Mouse (Mus musculus) megakaryocyte, embryonic 14.5 days (primary cell): ENCODE data around the gene G3bp1. TPM values are rescaled to one million over a fixed set of nuclear protein-coding genes. Genes with fewer than 3 reads are reported as not detected.

Experiments
- H3K27me3 ChIP-seq: replicated peaks from 2 replicates; pipeline ENCODE3; 2012; ENCODE audit warnings: inconsistent platforms
- H3K36me3 ChIP-seq: replicated peaks from 2 replicates; pipeline ENCODE3; 2012; ENCODE audit warnings: low read length, inconsistent platforms, mixed read lengths
- H3K4me1 ChIP-seq: 2 replicates; pipeline ENCODE4 v1.6.1; 2012; ENCODE audit warnings: inconsistent platforms
- H3K4me3 ChIP-seq: replicated peaks from 2 replicates; pipeline ENCODE3; 2012; ENCODE audit warnings: moderate library complexity, mild to moderate bottlenecking, inconsistent platforms
- H3K9me3 ChIP-seq: 2 replicates; pipeline ENCODE4 v1.6.1; 2012; ENCODE audit warnings: inconsistent platforms
- FLI1 ChIP-seq: IDR thresholded peaks from 2 replicates; pipeline ENCODE4 v1.6.1; 2012; ENCODE audit warnings: low read length, inconsistent platforms, mixed read lengths
- GATA1 ChIP-seq: IDR thresholded peaks from 3 replicates; pipeline ENCODE4 v1.6.1; 2012; ENCODE audit warnings: mixed read lengths, low read length, inconsistent platforms, borderline replicate concordance
- polyA plus RNA-seq: library from polyadenylated mRNA; stranded (reverse); fragments of >175 nt; gene quantifications from 2 replicates; pipeline ENCODE4 v1.2.3, GENCODE M21; 2012; ENCODE audit warnings: low replicate concordance; ENCODE audit not compliant: insufficient read depth

Gene G3bp1
- polyA plus RNA-seq, 1 experiment: 44.5 TPM

GRCm38 (mm10) chr11:55439718-55440117 lies 29.8 kb upstream of the G3bp1 start:
- H3K4me1 ChIP-seq: 0 out of 2 replicates have a peak, but pooled peaks cover 4% of the 10 kb centered on the region
- peaks cover 2% of the 10 kb centered on the region for H3K27me3 ChIP-seq
- TF ChIP-seq FLI1: no peak
- peaks cover 31% of the 10 kb centered on the region for H3K36me3 ChIP-seq
- no peak overlapping the region for H3K4me3 ChIP-seq
- H3K9me3 ChIP-seq: no peaks in the 10 kb centered on the region

DNA sequence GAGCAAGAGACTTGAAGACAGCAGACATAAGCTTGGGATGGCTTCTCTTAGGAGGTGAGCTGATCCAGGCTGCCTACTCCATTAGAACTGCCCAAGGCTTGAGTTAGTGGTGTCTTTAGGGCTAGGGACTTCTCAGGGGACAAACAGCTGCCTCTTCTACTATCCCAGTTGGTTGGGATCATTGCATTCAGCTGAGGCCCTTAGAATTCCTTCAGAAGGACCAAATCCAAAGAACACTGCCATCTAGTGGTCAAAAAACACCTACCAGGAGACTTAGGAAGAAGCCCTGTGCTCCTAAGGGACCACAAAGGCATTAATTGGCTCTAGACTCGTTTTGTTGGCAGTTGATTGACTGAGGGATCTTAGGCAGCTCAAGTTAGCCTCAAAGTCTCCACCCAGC lies 24.7 kb upstream of the G3bp1 start:
- Histone ChIP-seq H3K27me3 (no peaks in the 10 kb centered on the region), H3K9me3 (no peaks in the 10 kb centered on the region), H3K36me3 (peaks cover 75% of the 10 kb centered on the region), H3K4me3 (no peak overlapping the region), H3K4me1 (peaks cover 18% of the 10 kb centered on the region)
- TF ChIP-seq FLI1: no peak
- no peak for TF ChIP-seq GATA1

GRCm38 (mm10) chr11:55446579-55446978 lies 22.9 kb upstream of the G3bp1 start:
- H3K36me3 ChIP-seq: peaks cover 90% of the 10 kb centered on the region
- H3K4me3 ChIP-seq: no peak overlapping the region
- H3K4me1 ChIP-seq: peaks cover 25% of the 10 kb centered on the region
- H3K27me3 ChIP-seq: no peaks in the 10 kb centered on the region
- no peak for TF ChIP-seq FLI1
- no peak for TF ChIP-seq GATA1
- no peaks in the 10 kb centered on the region for H3K9me3 ChIP-seq

GRCm38 (mm10) chr11:55449531-55449930 lies 20.0 kb upstream of the G3bp1 start:
- peak overlapping the region; percentile 42 for H3K4me3 ChIP-seq
- no peaks in the 10 kb centered on the region for H3K27me3 ChIP-seq
- H3K9me3 ChIP-seq: no peaks in the 10 kb centered on the region
- TF ChIP-seq FLI1 (no peak), GATA1 (no peak)
- H3K36me3 ChIP-seq: peaks cover 92% of the 10 kb centered on the region
- peaks cover 49% of the 10 kb centered on the region for H3K4me1 ChIP-seq

GRCm38 (mm10) chr11:55450311-55450710 lies 19.2 kb upstream of the G3bp1 start:
- H3K36me3 ChIP-seq: peaks cover 92% of the 10 kb centered on the region
- TF ChIP-seq GATA1 (no peak), FLI1 (no peak)
- no peak overlapping the region for H3K4me3 ChIP-seq
- peaks cover 57% of the 10 kb centered on the region for H3K4me1 ChIP-seq
- H3K9me3 ChIP-seq: no peaks in the 10 kb centered on the region
- no peaks in the 10 kb centered on the region for H3K27me3 ChIP-seq

DNA sequence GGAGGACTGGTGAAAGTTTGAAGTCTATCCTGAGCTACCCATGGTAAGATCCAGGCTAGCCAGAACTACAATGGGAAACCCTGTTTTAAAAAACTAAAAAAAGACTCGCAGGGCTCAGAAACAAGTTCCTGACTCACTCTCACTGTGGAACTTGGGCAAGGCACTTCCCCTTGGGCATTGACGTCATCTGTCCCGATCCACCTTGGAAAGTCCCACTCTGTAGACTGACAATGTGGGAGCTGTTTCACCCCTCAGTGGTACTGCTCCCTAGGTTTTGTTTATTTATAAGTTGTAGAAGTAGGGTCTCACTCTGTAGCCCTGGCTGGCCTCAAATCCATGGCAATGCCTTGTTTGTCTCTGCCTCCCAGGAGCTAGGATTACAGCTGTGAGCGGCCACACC lies 15.8 kb upstream of the G3bp1 start:
- TF ChIP-seq GATA1 (no peak), FLI1 (no peak)
- H3K4me1 ChIP-seq: peaks cover 78% of the 10 kb centered on the region
- H3K9me3 ChIP-seq: no peaks in the 10 kb centered on the region
- H3K27me3 ChIP-seq: no peaks in the 10 kb centered on the region
- H3K36me3 ChIP-seq: peaks cover 88% of the 10 kb centered on the region
- no peak overlapping the region for H3K4me3 ChIP-seq

DNA sequence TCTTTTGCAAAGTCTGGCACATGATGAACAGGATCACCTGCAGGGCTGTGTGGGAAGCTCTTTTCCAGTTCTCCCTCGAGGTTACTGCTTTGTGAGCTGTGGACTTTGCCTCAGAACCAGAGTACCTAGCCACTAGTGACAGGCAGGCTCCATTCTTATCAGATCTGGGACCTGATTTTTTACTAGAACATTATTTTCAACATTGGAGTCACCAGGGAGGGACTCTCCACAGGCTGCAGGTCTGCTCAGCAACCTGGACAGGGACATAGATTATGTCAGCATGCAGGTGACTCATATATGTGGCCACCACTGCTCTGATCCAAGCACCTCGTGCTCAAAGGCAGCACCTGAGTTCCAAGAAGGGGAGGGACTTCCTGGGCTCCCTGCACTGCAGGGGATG lies 14.3 kb upstream of the G3bp1 start:
- no peaks in the 10 kb centered on the region for H3K9me3 ChIP-seq
- TF ChIP-seq FLI1: no peak
- no peak for TF ChIP-seq GATA1
- no peaks in the 10 kb centered on the region for H3K27me3 ChIP-seq
- H3K4me1 ChIP-seq: peaks cover 77% of the 10 kb centered on the region
- H3K4me3 ChIP-seq: no peak overlapping the region
- H3K36me3 ChIP-seq: peaks cover 75% of the 10 kb centered on the region

DNA sequence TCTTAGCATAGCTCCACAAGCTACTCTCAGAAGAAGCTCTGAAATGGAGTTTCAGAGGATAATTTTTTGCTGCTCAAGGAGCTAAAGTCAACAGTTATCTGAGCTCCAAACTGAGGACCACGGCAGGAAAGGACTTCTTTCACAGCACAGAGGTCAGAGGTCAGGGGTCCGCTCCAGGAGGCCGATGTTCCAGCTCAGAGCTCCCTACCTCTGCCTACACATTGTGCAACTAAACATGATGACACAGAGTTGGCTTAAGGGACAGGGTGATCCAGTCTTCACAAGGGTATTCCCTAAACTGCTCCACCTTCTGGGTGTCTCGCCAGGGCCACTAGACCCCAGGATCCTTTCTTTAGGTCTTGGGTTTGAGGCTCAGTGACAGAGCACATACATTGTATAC lies 11.0 kb upstream of the G3bp1 start:
- H3K36me3 ChIP-seq: peaks cover 43% of the 10 kb centered on the region
- peak overlapping the region; percentile 14 for H3K4me3 ChIP-seq
- TF ChIP-seq GATA1: no peak
- TF ChIP-seq FLI1: no peak
- H3K4me1 ChIP-seq: peaks cover 79% of the 10 kb centered on the region
- H3K27me3 ChIP-seq: no peaks in the 10 kb centered on the region
- no peaks in the 10 kb centered on the region for H3K9me3 ChIP-seq

GRCm38 (mm10) chr11:55459850-55460558 lies 9.5 kb upstream of the G3bp1 start:
- Histone ChIP-seq H3K4me3 (peak overlapping the region; percentile 99), H3K4me1 (peaks cover 64% of the 10 kb centered on the region), H3K36me3 (peaks cover 29% of the 10 kb centered on the region), H3K27me3 (no peaks in the 10 kb centered on the region), H3K9me3 (no peaks in the 10 kb centered on the region)
- TF ChIP-seq GATA1 (no peak), FLI1 (no peak)

GRCm38 (mm10) chr11:55460559-55461018 lies 8.9 kb upstream of the G3bp1 start:
- TF ChIP-seq FLI1: no peak
- no peak for TF ChIP-seq GATA1
- no peaks in the 10 kb centered on the region for H3K27me3 ChIP-seq
- peaks cover 58% of the 10 kb centered on the region for H3K4me1 ChIP-seq
- peak overlapping the region; percentile 99 for H3K4me3 ChIP-seq
- H3K36me3 ChIP-seq: peaks cover 23% of the 10 kb centered on the region
- H3K9me3 ChIP-seq: no peaks in the 10 kb centered on the region
